Mouse (Mus musculus) CD4-positive, CD25-positive, alpha-beta regulatory T cell (primary cell): ENCODE data around the gene Fam193b. TPM values are rescaled to one million over a fixed set of nuclear protein-coding genes. Genes with fewer than 3 reads are reported as not detected.

Experiments
- polyA plus RNA-seq: library from polyadenylated mRNA; unstranded; fragments of 100-300 nt; shearing (Covaris generic); gene quantifications from one replicate; pipeline ENCODE4 v1.2.1, GENCODE M21; 2017

Gene Fam193b
- 69.3 TPM for polyA plus RNA-seq

DNA sequence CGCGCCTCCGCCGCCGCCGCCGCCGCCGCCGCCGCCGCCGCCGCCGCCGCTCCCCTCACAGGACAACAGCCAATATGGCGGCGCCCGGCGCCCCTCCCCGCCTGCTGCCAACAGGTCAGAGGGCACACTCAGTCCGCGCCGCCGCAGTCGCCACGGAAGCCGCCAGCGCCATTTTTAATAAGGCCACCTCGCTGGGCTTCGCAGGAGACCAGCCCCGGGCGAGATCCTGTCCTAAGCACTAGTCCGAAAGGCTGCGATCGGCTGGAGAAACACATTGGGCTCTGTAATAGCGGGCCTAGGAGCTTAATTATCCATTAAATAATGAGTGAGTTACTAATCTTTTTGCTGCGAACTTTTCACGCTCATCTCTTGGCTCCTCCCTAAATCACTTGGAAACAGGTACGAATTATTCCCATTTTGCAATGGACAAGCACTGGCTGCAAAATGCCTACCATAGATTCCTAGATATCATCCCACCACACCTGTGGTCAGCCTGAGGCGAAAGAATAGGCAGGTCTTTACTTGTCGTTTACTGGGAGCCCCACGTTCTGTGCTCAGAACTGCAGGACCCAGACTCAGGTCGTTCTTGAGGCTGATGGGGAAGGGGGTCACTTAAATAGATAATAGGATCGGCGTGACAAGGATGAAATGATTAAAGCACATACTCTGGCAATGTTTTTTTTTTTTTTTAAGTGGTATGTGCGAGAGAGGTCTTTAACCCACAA is at the start of gene Fam193b:
Gene Fam193b, minus strand, starts transcription at position 94 of the 725 bp plus-strand sequence.

GRCm38 (mm10) chr13:55599566-55600540 is 28.9 kb upstream of the Fam193b start, which contains the start of gene B4galt7:
Gene B4galt7, plus strand, starts transcription at chr13:55599896.

GRCm38 (mm10) chr13:55573432-55573831 is 2.5 kb upstream of the Fam193b start, which contains the start of gene Tmed9:
Gene Tmed9, plus strand, starts transcription at chr13:55573732.

DNA sequence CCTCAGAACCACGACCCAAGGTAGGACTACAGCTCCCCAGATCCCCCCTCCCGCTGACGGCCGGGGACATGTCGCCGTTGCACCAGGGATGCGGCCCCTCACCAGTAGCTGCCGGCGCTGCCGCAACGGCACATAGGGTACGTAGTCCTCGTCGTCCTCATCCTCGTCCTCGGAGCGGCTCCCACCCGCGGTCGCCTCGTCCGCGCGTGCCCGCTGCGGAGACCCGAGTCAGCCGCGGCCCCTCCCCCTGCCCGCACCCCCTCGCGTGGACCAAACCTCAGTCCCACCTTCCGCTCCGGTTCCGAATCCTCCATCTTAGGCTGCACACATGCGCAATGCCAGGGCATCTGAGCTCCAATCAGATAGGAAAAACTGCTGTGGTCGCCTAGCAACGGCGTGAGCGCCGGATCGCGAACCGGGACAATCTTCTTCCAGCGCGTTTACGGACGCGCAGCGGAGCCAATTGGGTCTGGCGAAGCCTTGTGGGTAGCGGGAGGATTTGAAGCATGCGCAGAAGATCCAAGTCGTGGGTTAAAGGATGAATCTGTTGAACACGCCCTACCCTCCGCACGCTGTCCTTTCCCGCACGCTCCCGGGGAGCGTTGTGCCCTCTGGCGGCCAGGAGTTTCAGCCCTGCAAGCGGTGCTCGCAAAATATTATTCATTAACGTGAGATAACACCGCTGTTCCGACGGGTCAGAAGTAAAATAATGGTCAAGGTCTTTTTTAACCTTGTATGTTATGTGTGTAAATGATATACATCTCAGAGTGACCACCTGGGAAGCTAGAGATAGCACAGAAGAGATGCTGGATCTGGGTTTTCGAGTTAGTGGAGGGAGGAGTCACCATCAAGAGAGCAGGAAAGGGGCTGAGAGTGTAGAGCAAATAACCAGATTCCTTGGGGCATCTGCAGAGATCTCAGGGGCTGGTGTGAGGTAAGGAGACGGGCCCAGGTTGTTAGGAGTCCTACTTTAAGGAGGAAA is 34.4 kb downstream of the Fam193b start, which contains the start of gene Ddx41:
Gene Ddx41, minus strand, starts transcription at position 465 of the 982 bp plus-strand sequence.

DNA sequence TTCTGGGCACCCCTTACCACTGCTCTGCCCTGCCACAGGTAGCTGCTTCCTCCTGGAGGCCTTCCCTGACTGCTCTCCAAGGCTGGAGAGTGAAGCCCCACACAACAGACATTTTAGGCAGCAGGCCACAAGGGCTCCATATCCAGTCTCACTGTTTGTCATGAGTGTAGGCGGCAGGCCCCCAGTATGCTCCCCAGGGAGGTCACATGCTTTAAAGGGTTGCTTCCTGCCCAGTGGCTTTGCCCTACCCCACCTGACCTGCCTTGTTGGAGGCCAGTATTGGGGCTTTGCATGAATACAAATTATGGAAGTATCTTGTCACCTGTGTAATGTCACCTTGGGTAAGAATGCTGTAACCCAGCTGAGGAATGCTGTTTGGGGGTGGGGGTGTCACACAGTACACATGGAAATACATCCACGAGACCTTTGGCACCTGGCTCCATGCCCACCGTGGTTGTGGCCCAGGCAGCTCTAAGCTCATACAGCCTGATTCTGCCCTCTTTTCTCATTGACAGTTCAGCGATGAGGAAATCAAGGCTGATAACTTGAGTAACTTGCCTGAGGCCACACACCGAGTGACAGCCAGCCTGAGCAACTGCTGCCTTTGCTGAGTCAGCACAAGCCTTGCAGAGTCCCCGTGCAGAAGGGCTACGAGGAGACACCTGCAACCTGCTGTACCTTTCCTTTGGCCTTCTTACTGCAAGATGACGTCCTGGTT is 41.6 kb downstream of the Fam193b start, which contains the start of gene Dok3:
Gene Dok3, minus strand, starts transcription at position 99 of the 718 bp plus-strand sequence.

GRCm38 (mm10) chr13:55513111-55513748 is 57.7 kb downstream of the Fam193b start, which contains the start of gene Pdlim7:
Gene Pdlim7, minus strand, starts transcription at chr13:55513676.

Other genes with a start within 250 kb of the Fam193b start
- 142 TPM for gene Rab24, start 249.2 kb downstream of the Fam193b start, polyA plus RNA-seq
- 2.3 TPM for gene Mxd3, start 241.3 kb downstream of the Fam193b start, polyA plus RNA-seq
- gene Lman2, start 208.3 kb downstream of the Fam193b start, polyA plus RNA-seq = 143 TPM
- 153 TPM for gene Rgs14, start 201.4 kb downstream of the Fam193b start, polyA plus RNA-seq
- gene Slc34a1, start 172.9 kb downstream of the Fam193b start, polyA plus RNA-seq = not detected
- not detected for gene Pfn3, start 155.9 kb downstream of the Fam193b start, polyA plus RNA-seq
- 0.26 TPM for gene F12, start 144.3 kb downstream of the Fam193b start, polyA plus RNA-seq
- 367 TPM for gene Grk6, start 126.0 kb downstream of the Fam193b start, polyA plus RNA-seq
- 3.3 TPM for gene Prr7, start 106.9 kb downstream of the Fam193b start, polyA plus RNA-seq
- gene Dbn1, start 83.0 kb downstream of the Fam193b start, polyA plus RNA-seq = not detected
- gene Pdlim7, start 57.4 kb downstream of the Fam193b start, polyA plus RNA-seq = 8.8 TPM
- 1.6 TPM for gene Dok3, start 41.8 kb downstream of the Fam193b start, polyA plus RNA-seq
- gene Ddx41, start 34.5 kb downstream of the Fam193b start, polyA plus RNA-seq = 85.3 TPM
- gene Tmed9, start 2.6 kb upstream of the Fam193b start, polyA plus RNA-seq = 293 TPM
- gene B4galt7, start 28.8 kb upstream of the Fam193b start, polyA plus RNA-seq = 54.6 TPM
- 37.0 TPM for gene Caml, start 51.9 kb upstream of the Fam193b start, polyA plus RNA-seq
- gene Ddx46, start 63.9 kb upstream of the Fam193b start, polyA plus RNA-seq = 68.7 TPM
- gene B230219D22Rik, start 122.0 kb upstream of the Fam193b start, polyA plus RNA-seq = 27.4 TPM
- gene Txndc15, start 143.5 kb upstream of the Fam193b start, polyA plus RNA-seq = 62.1 TPM
- 68.8 TPM for gene Pcbd2, start 156.2 kb upstream of the Fam193b start, polyA plus RNA-seq
- not detected for gene Catsper3, start 213.4 kb upstream of the Fam193b start, polyA plus RNA-seq